Mouse (Mus musculus): Measurements from ENCODE around the gene Faap100. TPM values are rescaled to one million over a fixed set of nuclear protein-coding genes. Genes with fewer than 3 reads are reported as not detected.

The Faap100 gene
- polyA plus RNA-seq, 1 experiment from 2014 or later: 9.7 TPM

- peak; percentile 51 for ATAC-seq
- TF ChIP-seq CTCF (IDR thresholded peaks at IDR 0.05; ENCODE audit: low read depth): no peak
- peaks cover 72% of the 10 kb centered on the region for H3K36me3 ChIP-seq (ENCODE audit: control insufficient read depth, insufficient read depth)
- 1% methylated on average over 39 of the region's 40 CpGs for WGBS
- H3K27me3 ChIP-seq (replicated peaks; ENCODE audit: control insufficient read depth, insufficient read depth, low read length): no peaks in the 10 kb centered on the region
- H3K4me2 ChIP-seq (replicated peaks; ENCODE audit: low read depth): peak overlapping the region; percentile 95
- 0 out of 2 replicates have a peak, but pooled peaks cover 3% of the 10 kb centered on the region for H3K4me1 ChIP-seq (replicated peaks; ENCODE audit: control insufficient read depth, insufficient read depth, low read length)
- peak overlapping the region; percentile 48 for H3K9ac ChIP-seq (ENCODE audit: low read depth, low read length)
- peak overlapping the region; percentile 71 for H3K4me3 ChIP-seq (ENCODE audit: low read depth, low read length)
- no peak overlapping the region for H3K27ac ChIP-seq (ENCODE audit: low read depth, low read length)
- no peaks in the 10 kb centered on the region for H3K9me3 ChIP-seq (ENCODE audit: control insufficient read depth)
Measured at GRCm38 (mm10) chr11:120378031-120378610, 443 bp downstream of the Faap100 start.

DNA sequence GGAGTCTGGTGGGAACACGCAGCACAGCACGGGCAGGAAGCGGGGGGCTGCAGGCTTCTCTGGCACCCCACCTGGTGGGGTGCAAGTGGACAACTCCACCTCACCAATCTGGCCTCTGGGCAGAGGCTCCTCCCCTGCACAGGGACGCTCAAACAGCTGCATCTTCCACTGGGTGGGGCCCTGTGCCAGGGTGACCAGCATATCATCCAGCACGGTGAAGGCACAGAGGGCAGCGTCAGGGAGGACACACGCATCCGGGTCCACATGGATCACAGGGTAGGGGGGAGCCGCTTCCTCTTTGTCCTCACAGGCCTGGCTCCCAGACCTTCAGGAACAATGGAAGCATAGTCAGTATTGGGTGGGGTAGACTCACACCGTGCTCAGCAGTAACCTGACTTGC is 1.2 kb downstream of the Faap100 start:
- Histone ChIP-seq H3K4me3 (ENCODE audit: low read depth, low read length) (peak overlapping the region; percentile 71; the same call in 1 of the 2 replicates), H3K9me3 (ENCODE audit: control insufficient read depth) (no peaks in the 10 kb centered on the region), H3K36me3 (ENCODE audit: control insufficient read depth, insufficient read depth) (peaks cover 71% of the 10 kb centered on the region), H3K27me3 (replicated peaks; ENCODE audit: control insufficient read depth, insufficient read depth, low read length) (no peaks in the 10 kb centered on the region), H3K9ac (ENCODE audit: low read depth, low read length) (no peak overlapping the region), H3K4me2 (replicated peaks; ENCODE audit: low read depth) (peak overlapping the region; percentile 95), H3K27ac (ENCODE audit: low read depth, low read length) (no peak overlapping the region), H3K4me1 (replicated peaks; ENCODE audit: control insufficient read depth, insufficient read depth, low read length) (0 out of 2 replicates have a peak, but pooled peaks cover 3% of the 10 kb centered on the region)
- 64% methylated on average over 10 of the region's 10 CpGs for WGBS
- no peak for ATAC-seq
- TF ChIP-seq CTCF (IDR thresholded peaks at IDR 0.05; ENCODE audit: low read depth): no peak

- H3K27ac ChIP-seq (ENCODE audit: low read depth, low read length): no peak overlapping the region
- H3K4me3 ChIP-seq (ENCODE audit: low read depth, low read length): no peak overlapping the region
- 0 out of 2 replicates have a peak, but pooled peaks cover 3% of the 10 kb centered on the region for H3K4me1 ChIP-seq (replicated peaks; ENCODE audit: control insufficient read depth, insufficient read depth, low read length)
- no peak for TF ChIP-seq CTCF (IDR thresholded peaks at IDR 0.05; ENCODE audit: low read depth)
- H3K9me3 ChIP-seq (ENCODE audit: control insufficient read depth): no peaks in the 10 kb centered on the region
- ATAC-seq: no peak
- no peak overlapping the region for H3K9ac ChIP-seq (ENCODE audit: low read depth, low read length)
- peaks cover 70% of the 10 kb centered on the region for H3K36me3 ChIP-seq (ENCODE audit: control insufficient read depth, insufficient read depth)
- H3K27me3 ChIP-seq (replicated peaks; ENCODE audit: control insufficient read depth, insufficient read depth, low read length): no peaks in the 10 kb centered on the region
- H3K4me2 ChIP-seq (replicated peaks; ENCODE audit: low read depth): no peak overlapping the region
- WGBS: 92% methylated on average over 17 of the region's 17 CpGs
Measured at GRCm38 (mm10) chr11:120376302-120377160, 2.0 kb downstream of the Faap100 start.

GRCm38 (mm10) chr11:120375324-120375723 is 3.2 kb downstream of the Faap100 start:
- H3K4me2 ChIP-seq (replicated peaks; ENCODE audit: low read depth): no peak overlapping the region
- WGBS: 92% methylated on average over 10 of the region's 10 CpGs
- 0 out of 2 replicates have a peak, but pooled peaks cover 3% of the 10 kb centered on the region for H3K4me1 ChIP-seq (replicated peaks; ENCODE audit: control insufficient read depth, insufficient read depth, low read length)
- H3K27me3 ChIP-seq (replicated peaks; ENCODE audit: control insufficient read depth, insufficient read depth, low read length): no peaks in the 10 kb centered on the region
- no peak for TF ChIP-seq CTCF (IDR thresholded peaks at IDR 0.05; ENCODE audit: low read depth)
- H3K9ac ChIP-seq (ENCODE audit: low read depth, low read length): no peak overlapping the region
- H3K36me3 ChIP-seq (ENCODE audit: control insufficient read depth, insufficient read depth): peaks cover 72% of the 10 kb centered on the region
- H3K9me3 ChIP-seq (ENCODE audit: control insufficient read depth): no peaks in the 10 kb centered on the region
- no peak for ATAC-seq
- H3K27ac ChIP-seq (ENCODE audit: low read depth, low read length): no peak overlapping the region
- no peak overlapping the region for H3K4me3 ChIP-seq (ENCODE audit: low read depth, low read length)

GRCm38 (mm10) chr11:120373820-120374586 is 4.6 kb downstream of the Faap100 start:
- WGBS: 86% methylated on average over 23 of the region's 23 CpGs
- Histone ChIP-seq H3K36me3 (ENCODE audit: control insufficient read depth, insufficient read depth) (peaks cover 66% of the 10 kb centered on the region), H3K27ac (ENCODE audit: low read depth, low read length) (no peak overlapping the region)

GRCm38 (mm10) chr11:120373025-120373424 is 5.5 kb downstream of the Faap100 start:
- Histone ChIP-seq H3K36me3 (ENCODE audit: control insufficient read depth, insufficient read depth) (peaks cover 66% of the 10 kb centered on the region), H3K4me3 (ENCODE audit: low read depth, low read length) (no peak overlapping the region), H3K9me3 (ENCODE audit: control insufficient read depth) (no peaks in the 10 kb centered on the region), H3K27ac (ENCODE audit: low read depth, low read length) (no peak overlapping the region), H3K27me3 (replicated peaks; ENCODE audit: control insufficient read depth, insufficient read depth, low read length) (no peaks in the 10 kb centered on the region), H3K4me2 (replicated peaks; ENCODE audit: low read depth) (no peak overlapping the region), H3K4me1 (replicated peaks; ENCODE audit: control insufficient read depth, insufficient read depth, low read length) (no peaks in the 10 kb centered on the region), H3K9ac (ENCODE audit: low read depth, low read length) (no peak overlapping the region)
- 70% methylated on average over 13 of the region's 13 CpGs for WGBS
- no peak for ATAC-seq
- TF ChIP-seq CTCF (IDR thresholded peaks at IDR 0.05; ENCODE audit: low read depth): peak; percentile 52

More at GRCm38 (mm10) chr11:120373820-120374586, 4.6 kb downstream of the Faap100 start:
- no peak for ATAC-seq
- TF ChIP-seq CTCF (IDR thresholded peaks at IDR 0.05; ENCODE audit: low read depth): no peak
- no peak overlapping the region for H3K9ac ChIP-seq (ENCODE audit: low read depth, low read length)
- no peak overlapping the region for H3K4me3 ChIP-seq (ENCODE audit: low read depth, low read length)
- H3K4me1 ChIP-seq (replicated peaks; ENCODE audit: control insufficient read depth, insufficient read depth, low read length): 0 out of 2 replicates have a peak, but pooled peaks cover 2% of the 10 kb centered on the region
- no peaks in the 10 kb centered on the region for H3K9me3 ChIP-seq (ENCODE audit: control insufficient read depth)
- no peak overlapping the region for H3K4me2 ChIP-seq (replicated peaks; ENCODE audit: low read depth)
- no peaks in the 10 kb centered on the region for H3K27me3 ChIP-seq (replicated peaks; ENCODE audit: control insufficient read depth, insufficient read depth, low read length)

All from intestine, postnatal 0 days (tissue).